Mouse (Mus musculus): ENCODE data around the gene Fbll1. TPM values are rescaled to one million over a fixed set of nuclear protein-coding genes. Genes with fewer than 3 reads are reported as not detected.
"Not testable (repeated sequence)": the region's sequence is repeated elsewhere in the genome, so short reads cannot be mapped to it uniquely, and the experiment has no call there.

Fbll1 gene
- polyA plus RNA-seq, 1 experiment from 2014 or later: not detected

- POLR2A ChIA-PET: no interaction called here
- CTCF ChIA-PET: no interaction called here
- DNase-seq (ENCODE audit: low read depth, low spot score): peak; percentile 69
- no peaks in the 10 kb centered on the region for H3K27me3 ChIP-seq
- in situ Hi-C loops (cut with MboI; ENCODE audit: low pct_unique_long_range_greater_than_20kb): loop anchor here (10.0 kb wide), 1 partner anchor 151 kb away; the partner anchor contains the start of gene Wwc1
- peak; percentile 99 for TF ChIP-seq CTCF (IDR thresholded peaks at IDR 0.05)
- peak; percentile 88 for ATAC-seq
Observed at GRCm38 (mm10) chr11:35834022-35834760, 35.5 kb upstream of the Fbll1 start, which contains the start of gene Rars. Rars (minus strand) TSS chr11:35834506.

- in situ Hi-C loops (cut with MboI; ENCODE audit: low pct_unique_long_range_greater_than_20kb): loop anchor here (10.0 kb wide), 1 partner anchor 152 kb away; the partner anchor contains the start of gene Wwc1
- POLR2A ChIA-PET: no interaction called here
Observed at GRCm38 (mm10) chr11:35833270-35833669, 34.6 kb upstream of the Fbll1 start.

GRCm38 (mm10) chr11:35832139-35832538, 33.5 kb upstream of the Fbll1 start:
- CTCF ChIA-PET: interaction anchor here (1.9 kb wide), 1 partner anchor 169 kb away, joined by 4 read pairs; no protein-coding TSS in a partner anchor
- TF ChIP-seq CTCF (IDR thresholded peaks at IDR 0.05): no peak
- in situ Hi-C loops (cut with MboI; ENCODE audit: low pct_unique_long_range_greater_than_20kb): loop anchor here (10.0 kb wide), 1 partner anchor 153 kb away; the partner anchor contains the start of gene Wwc1
- ATAC-seq (no peak), DNase-seq (ENCODE audit: low read depth, low spot score) (no peak)
- POLR2A ChIA-PET: no interaction called here
- H3K27me3 ChIP-seq: no peaks in the 10 kb centered on the region

More at GRCm38 (mm10) chr11:35833270-35833669, 34.6 kb upstream of the Fbll1 start:
- DNase-seq (ENCODE audit: low read depth, low spot score): no peak
- CTCF ChIA-PET: no interaction called here
- TF ChIP-seq CTCF (IDR thresholded peaks at IDR 0.05): no peak
- ATAC-seq: no peak
- H3K27me3 ChIP-seq: no peaks in the 10 kb centered on the region

GRCm38 (mm10) chr11:35827714-35828113, 29.0 kb upstream of the Fbll1 start:
- POLR2A ChIA-PET: no interaction called here
- ATAC-seq (no peak), DNase-seq (ENCODE audit: low read depth, low spot score) (no peak)
- CTCF ChIA-PET: interaction anchor here (0.7 kb wide), 1 partner anchor 173 kb away, joined by 3 read pairs; no protein-coding TSS in a partner anchor
- H3K27me3 ChIP-seq: no peaks in the 10 kb centered on the region
- no peak for TF ChIP-seq CTCF (IDR thresholded peaks at IDR 0.05)
- in situ Hi-C loops (cut with MboI; ENCODE audit: low pct_unique_long_range_greater_than_20kb): no loop called here

GRCm38 (mm10) chr11:35816316-35816715, 17.6 kb upstream of the Fbll1 start:
- H3K27me3 ChIP-seq: no peaks in the 10 kb centered on the region
- DNase-seq (ENCODE audit: low read depth, low spot score) (no peak), ATAC-seq (no peak)
- no peak for TF ChIP-seq CTCF (IDR thresholded peaks at IDR 0.05)
- ChIA-PET CTCF (interaction anchor here (1.6 kb wide), 1 partner anchor 9 kb away, joined by 5 read pairs; no protein-coding TSS in a partner anchor), POLR2A (no interaction called here)
- in situ Hi-C loops (cut with MboI; ENCODE audit: low pct_unique_long_range_greater_than_20kb): no loop called here

GRCm38 (mm10) chr11:35811458-35811857, 12.8 kb upstream of the Fbll1 start:
- H3K27me3 ChIP-seq: no peaks in the 10 kb centered on the region
- no peak for ATAC-seq
- CTCF ChIA-PET: no interaction called here
- TF ChIP-seq CTCF (IDR thresholded peaks at IDR 0.05): no peak
- POLR2A ChIA-PET: no interaction called here
- DNase-seq (ENCODE audit: low read depth, low spot score): no peak
- in situ Hi-C loops (cut with MboI; ENCODE audit: low pct_unique_long_range_greater_than_20kb): no loop called here

GRCm38 (mm10) chr11:35801332-35801731, 2.6 kb upstream of the Fbll1 start:
- CTCF ChIA-PET: no interaction called here
- peaks cover 13% of the 10 kb centered on the region for H3K27me3 ChIP-seq
- no peak for TF ChIP-seq CTCF (IDR thresholded peaks at IDR 0.05)
- no peak for ATAC-seq
- POLR2A ChIA-PET: interaction anchor here (1.0 kb wide), 1 partner anchor 24 kb away, joined by 3 read pairs; no protein-coding TSS in a partner anchor
- no peak for DNase-seq (ENCODE audit: low read depth, low spot score)
- in situ Hi-C loops (cut with MboI; ENCODE audit: low pct_unique_long_range_greater_than_20kb): no loop called here

- in situ Hi-C loops (cut with MboI; ENCODE audit: low pct_unique_long_range_greater_than_20kb): no loop called here
- H3K27me3 ChIP-seq: peaks cover 13% of the 10 kb centered on the region
- ChIA-PET POLR2A (no interaction called here), CTCF (interaction anchor here (1.2 kb wide), 1 partner anchor 16 kb away, joined by 3 read pairs; no protein-coding TSS in a partner anchor)
- no peak for ATAC-seq
- DNase-seq (ENCODE audit: low read depth, low spot score): no peak
- TF ChIP-seq CTCF (IDR thresholded peaks at IDR 0.05): no peak
Observed at GRCm38 (mm10) chr11:35798495-35798820, 226 bp downstream of the Fbll1 start.

- DNase-seq (ENCODE audit: low read depth, low spot score) (no peak), ATAC-seq (no peak)
- ChIA-PET POLR2A (no interaction called here), CTCF (no interaction called here)
- in situ Hi-C loops (cut with MboI; ENCODE audit: low pct_unique_long_range_greater_than_20kb): no loop called here
- H3K27me3 ChIP-seq: peaks cover 13% of the 10 kb centered on the region
- no peak for TF ChIP-seq CTCF (IDR thresholded peaks at IDR 0.05)
Observed at GRCm38 (mm10) chr11:35797751-35798494, 761 bp downstream of the Fbll1 start.

GRCm38 (mm10) chr11:35792800-35793199, 5.9 kb downstream of the Fbll1 start:
- CTCF ChIA-PET; in situ Hi-C loops (cut with MboI; ENCODE audit: low pct_unique_long_range_greater_than_20kb): not testable (repeated sequence)

GRCm38 (mm10) chr11:35788443-35788842, 10.2 kb downstream of the Fbll1 start:
- in situ Hi-C loops (cut with MboI; ENCODE audit: low pct_unique_long_range_greater_than_20kb): no loop called here
- TF ChIP-seq CTCF (IDR thresholded peaks at IDR 0.05): no peak
- no peak for ATAC-seq
- ChIA-PET CTCF (no interaction called here), POLR2A (interaction anchor here (1.5 kb wide), 1 partner anchor 15 kb away, joined by 4 read pairs; no protein-coding TSS in a partner anchor)
- no peak for DNase-seq (ENCODE audit: low read depth, low spot score)
- H3K27me3 ChIP-seq: no peaks in the 10 kb centered on the region

More at GRCm38 (mm10) chr11:35792800-35793199, 5.9 kb downstream of the Fbll1 start:
- ATAC-seq; POLR2A ChIA-PET; H3K27me3 ChIP-seq; DNase-seq (ENCODE audit: low read depth, low spot score): not testable (repeated sequence)
